Comparison of ENCODE assay signal across 20 mouse cellular contexts in genomic region chr5:103697875-103698491, GRCm38 (mm10). TPM values are rescaled to one million over a fixed set of nuclear protein-coding genes. Genes with fewer than 3 reads are reported as not detected.
A peak's percentile ranks its signal among the peaks of the same experiment; 100 is the strongest.
DNase-seq lines count a peak whose midpoint lies in the region.
"Had no signal": no experiment of that assay in that cellular context is flagged by ENCODE, and none has a peak within 500 bp of the region (broad histone marks: within the 10 kb centered on the region; RNA-seq: fewer than 3 reads in every experiment).

No protein-coding gene starts in this region.

- H3K27ac ChIP-seq in limb, embryonic 10.5 days, result no peak overlapping the region
- H3K27ac ChIP-seq: embryonic facial prominence, embryonic 10.5 days; forebrain, embryonic 12.5 days; limb, embryonic 13.5 days had no signal

- peak; percentile 24 for DNase-seq in thymus, postnatal 14 days
- no peak for DNase-seq in thymus, adult 18-20 months
- DNase-seq in NIH3T3 (ENCODE audit: low read depth), result peak; percentile 41
- DNase-seq in fat pad, adult 2 months (ENCODE audit: extremely low read depth, low read depth, low spot score), result peak; percentile 52
- DNase-seq in right cerebral cortex, postnatal 14 days, result no peak
- DNase-seq in limb, embryonic 10.5 days (ENCODE audit: low spot score), result no peak
- DNase-seq in left cerebral cortex, postnatal 4 days, result no peak
- DNase-seq: cerebellum, adult 9-11 months; kidney, postnatal 25 days; lung, postnatal 36 days; retina, postnatal 1 day had no signal

- H3K4me3 ChIP-seq in limb, embryonic 10.5 days, result no peak overlapping the region
- H3K4me3 ChIP-seq: embryonic facial prominence, embryonic 10.5 days; forebrain, embryonic 12.5 days; limb, embryonic 13.5 days had no signal

- peaks cover 16% of the 10 kb centered on the region for H3K4me1 ChIP-seq in limb, embryonic 10.5 days

- H3K36me3 ChIP-seq in limb, embryonic 10.5 days, result no peaks in the 10 kb centered on the region
- H3K36me3 ChIP-seq: embryonic facial prominence, embryonic 10.5 days; forebrain, embryonic 12.5 days; G1E; limb, embryonic 13.5 days had no signal

- no peaks in the 10 kb centered on the region for H3K9me3 ChIP-seq in limb, embryonic 10.5 days (replicated peaks)
- H3K9me3 ChIP-seq: embryonic facial prominence, embryonic 10.5 days; forebrain, embryonic 12.5 days; G1E; limb, embryonic 13.5 days had no signal

- 82% methylated on average over 5 of the region's 5 CpGs for WGBS in limb, embryonic 10.5 days

- H3K27me3 ChIP-seq in limb, embryonic 10.5 days (ENCODE audit: low read depth, poor library complexity, severe bottlenecking), result peaks cover 31% of the 10 kb centered on the region

- intact Hi-C loops in left cerebral cortex, postnatal 4 days (cut with DNase I), result no loop called here

RNA-seq across cellular contexts. Expression of gene Aff1, which starts 5.8 kb away (rescaled TPM):
- polyA plus RNA-seq in limb, embryonic 10.5 days (2016; fragmentation: Nextera tagmentation; extraction: Ambion mirVana), result 4.0 and 4.6 TPM in 2 replicates
- 1 to 10 TPM; 4.9 to 6.3 TPM for total RNA-seq in left cerebral cortex, postnatal 4 days (2021)

RNA-seq across cellular contexts. Expression of gene 1700016H13Rik, which starts 42.2 kb away (rescaled TPM):
- 0.16 and 0.20 TPM in 2 replicates for polyA plus RNA-seq in limb, embryonic 10.5 days (2016; fragmentation: Nextera tagmentation; extraction: Ambion mirVana)
- total RNA-seq in left cerebral cortex, postnatal 4 days (2021), result under 1 TPM in 1 of 2 experiments, not detected in 1; 0.24 TPM
- total RNA-seq: G1E; layer of hippocampus, postnatal 25 days; midbrain, postnatal 0 days had no signal
- polyA plus RNA-seq: forebrain, embryonic 12.5 days; G1E; hindbrain, embryonic 11.5 days; limb, embryonic 13.5 days; liver, embryonic 16.5 days; neural tube, embryonic 14.5 days had no signal

Comparison
In these comparisons a context has a peak if more than half of its experiments do, and no peak if none do; other contexts are left out.
1. DNase-seq: peak in thymus, postnatal 14 days (single experiment), NIH3T3 (single experiment) and fat pad, adult 2 months (single experiment); none in thymus, adult 18-20 months (0 of 2), right cerebral cortex, postnatal 14 days (single experiment), limb, embryonic 10.5 days (single experiment) and left cerebral cortex, postnatal 4 days (single experiment).